Mouse (Mus musculus) lung, adult 2 months (tissue): ENCODE results near the gene Mocs1.

Source experiments
- CTCF ChIP-seq: fragments of 200-500 bp; IDR thresholded peaks from 2 replicates; pipeline ENCODE4 v1.5.1; 2011; ENCODE audit warnings: mild to moderate bottlenecking, low read length, control low read depth; ENCODE audit not compliant: insufficient read depth
- POLR2A ChIP-seq: fragments of 200-500 bp; IDR thresholded peaks from 2 replicates; pipeline ENCODE4 v1.6.1; 2011; ENCODE audit warnings: low read depth, mild to moderate bottlenecking, control low read depth, low read length, borderline replicate concordance; ENCODE audit errors: extremely low read depth

GRCm38 (mm10) chr17:49484435-49484834 is 56.3 kb downstream of the Mocs1 start:
- TF ChIP-seq CTCF, result no peak
- TF ChIP-seq POLR2A, result no peak
